Mouse (Mus musculus): Measurements from ENCODE around the gene Zbtb8b. TPM values are rescaled to one million over a fixed set of nuclear protein-coding genes. Genes with fewer than 3 reads are reported as not detected.
"Not testable (repeated sequence)": the region's sequence is repeated elsewhere in the genome, so short reads cannot be mapped to it uniquely, and the experiment has no call there.

The Zbtb8b gene
- polyA plus RNA-seq (2015; fragmentation: Nextera tagmentation; extraction: Ambion mirVana): 4.1 and 4.9 TPM in 2 replicates

- no peaks in the 10 kb centered on the region for H3K9me3 ChIP-seq (replicated peaks)
- WGBS: 3% methylated on average over 33 of the region's 33 CpGs
These were observed at the start of gene Zbtb8b for GRCm38 (mm10) chr4:129440340-129441063. Gene Zbtb8b (minus strand): TSS chr4:129440853.

DNA sequence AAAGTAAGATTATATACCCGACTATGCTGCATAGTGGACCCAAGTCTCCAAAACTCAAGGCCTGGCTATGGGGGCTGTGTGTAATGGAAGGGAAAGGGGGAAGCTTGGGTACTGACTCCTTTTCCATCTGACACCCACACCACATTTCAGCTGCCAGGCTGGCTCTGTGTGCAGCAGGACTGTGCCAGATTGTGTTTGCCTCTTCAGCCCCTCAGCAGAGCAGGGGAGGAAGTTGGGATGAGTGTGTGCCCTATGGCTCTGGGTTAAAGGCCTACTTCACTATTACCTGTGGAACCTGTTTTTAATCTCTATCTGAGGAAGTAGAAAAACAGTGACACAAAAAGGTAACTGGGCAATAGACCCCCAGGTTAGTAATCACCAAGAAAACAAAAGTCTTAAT lies 40.4 kb upstream of the Zbtb8b start:
- no peak overlapping the region for H3K27ac ChIP-seq
- no peak for ATAC-seq (replicated peaks; ENCODE audit: low FRiP score)
- H3K36me3 ChIP-seq: peaks cover 98% of the 10 kb centered on the region
- no peaks in the 10 kb centered on the region for H3K9me3 ChIP-seq (replicated peaks)
- no peak overlapping the region for H3K4me2 ChIP-seq
- no peaks in the 10 kb centered on the region for H3K27me3 ChIP-seq
- no peak overlapping the region for H3K4me3 ChIP-seq (replicated peaks)
- H3K4me1 ChIP-seq: no peaks in the 10 kb centered on the region
- no peak overlapping the region for H3K9ac ChIP-seq
- WGBS: 87% methylated on average over 1 of the region's 1 CpGs

More at GRCm38 (mm10) chr4:129440340-129441063, at the start of gene Zbtb8b:
- Histone ChIP-seq H3K4me3 (replicated peaks) (peak within 1 kb of the TSS; percentile 58), H3K36me3 (no peaks in the 10 kb centered on the region), H3K4me2 (peak within 1 kb of the TSS; percentile 85), H3K27ac (no peak within 1 kb of the TSS), H3K27me3 (peaks cover 43% of the 10 kb centered on the region), H3K4me1 (peaks cover 16% of the 10 kb centered on the region), H3K9ac (peak within 1 kb of the TSS; percentile 58)
- ATAC-seq (replicated peaks; ENCODE audit: low FRiP score): peak; percentile 96

DNA sequence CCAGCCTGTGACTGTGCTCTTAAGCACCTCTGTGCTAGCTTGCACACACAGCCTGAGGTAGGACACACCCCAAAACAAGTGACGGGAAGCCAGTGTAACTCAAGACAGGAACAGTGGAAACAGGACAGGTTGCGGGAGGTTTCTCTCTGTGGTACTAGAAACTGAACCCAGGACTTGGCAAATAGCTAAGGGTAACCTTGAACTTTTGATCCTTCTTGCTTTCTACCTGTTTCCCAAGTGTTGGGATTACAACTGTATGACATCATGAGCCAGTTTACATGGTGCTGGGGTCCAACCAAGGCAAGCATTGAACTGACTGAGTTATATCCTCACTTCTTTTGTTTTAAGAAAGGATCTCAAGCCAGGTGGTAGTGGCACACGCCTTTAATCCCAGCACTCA lies 39.2 kb upstream of the Zbtb8b start:
- peaks cover 97% of the 10 kb centered on the region for H3K36me3 ChIP-seq
- no peak overlapping the region for H3K27ac ChIP-seq
- no peak for ATAC-seq (replicated peaks; ENCODE audit: low FRiP score)
- no peak overlapping the region for H3K4me2 ChIP-seq
- WGBS: 84% methylated on average over 3 of the region's 3 CpGs
- no peaks in the 10 kb centered on the region for H3K9me3 ChIP-seq (replicated peaks)
- no peak overlapping the region for H3K9ac ChIP-seq
- no peak overlapping the region for H3K4me3 ChIP-seq (replicated peaks)
- H3K4me1 ChIP-seq: no peaks in the 10 kb centered on the region
- H3K27me3 ChIP-seq: no peaks in the 10 kb centered on the region

DNA sequence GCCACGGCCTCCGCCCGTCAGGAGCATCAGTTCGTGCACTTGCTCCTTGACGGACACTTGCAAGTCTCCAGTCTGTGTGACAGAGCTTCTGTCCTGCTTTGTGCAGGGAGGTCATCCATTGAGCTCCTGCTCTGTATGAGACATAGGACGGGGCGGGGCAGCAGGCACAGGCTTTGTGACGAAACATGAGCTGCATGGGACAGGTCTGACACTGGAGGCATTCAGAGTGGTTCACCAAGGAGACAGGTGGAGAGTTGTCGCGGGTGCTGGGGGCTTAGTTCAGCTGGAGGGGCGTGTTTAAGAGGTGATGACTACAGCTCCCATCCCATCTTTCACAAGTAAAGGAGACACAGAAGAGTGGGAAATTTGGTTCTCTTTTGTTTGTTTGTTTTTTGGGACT lies 35.4 kb upstream of the Zbtb8b start:
- no peak for ATAC-seq (replicated peaks; ENCODE audit: low FRiP score)
- Histone ChIP-seq H3K9ac (no peak overlapping the region), H3K27me3 (no peaks in the 10 kb centered on the region), H3K27ac (no peak overlapping the region), H3K36me3 (peaks cover 95% of the 10 kb centered on the region), H3K4me3 (replicated peaks) (no peak overlapping the region), H3K9me3 (replicated peaks) (no peaks in the 10 kb centered on the region), H3K4me1 (no peaks in the 10 kb centered on the region), H3K4me2 (no peak overlapping the region)
- 91% methylated on average over 11 of the region's 11 CpGs for WGBS

GRCm38 (mm10) chr4:129464286-129464815 lies 23.7 kb upstream of the Zbtb8b start:
- Histone ChIP-seq H3K4me2 (no peak overlapping the region), H3K27ac (0 out of 2 replicates have a peak overlapping the region, but pooled peaks have one; percentile 1), H3K9ac (no peak overlapping the region), H3K9me3 (replicated peaks) (no peaks in the 10 kb centered on the region), H3K4me1 (peaks cover 16% of the 10 kb centered on the region), H3K4me3 (replicated peaks) (no peak overlapping the region), H3K27me3 (no peaks in the 10 kb centered on the region), H3K36me3 (peaks cover 55% of the 10 kb centered on the region)
- no peak for ATAC-seq (replicated peaks; ENCODE audit: low FRiP score)
- 83% methylated on average over 4 of the region's 4 CpGs for WGBS

DNA sequence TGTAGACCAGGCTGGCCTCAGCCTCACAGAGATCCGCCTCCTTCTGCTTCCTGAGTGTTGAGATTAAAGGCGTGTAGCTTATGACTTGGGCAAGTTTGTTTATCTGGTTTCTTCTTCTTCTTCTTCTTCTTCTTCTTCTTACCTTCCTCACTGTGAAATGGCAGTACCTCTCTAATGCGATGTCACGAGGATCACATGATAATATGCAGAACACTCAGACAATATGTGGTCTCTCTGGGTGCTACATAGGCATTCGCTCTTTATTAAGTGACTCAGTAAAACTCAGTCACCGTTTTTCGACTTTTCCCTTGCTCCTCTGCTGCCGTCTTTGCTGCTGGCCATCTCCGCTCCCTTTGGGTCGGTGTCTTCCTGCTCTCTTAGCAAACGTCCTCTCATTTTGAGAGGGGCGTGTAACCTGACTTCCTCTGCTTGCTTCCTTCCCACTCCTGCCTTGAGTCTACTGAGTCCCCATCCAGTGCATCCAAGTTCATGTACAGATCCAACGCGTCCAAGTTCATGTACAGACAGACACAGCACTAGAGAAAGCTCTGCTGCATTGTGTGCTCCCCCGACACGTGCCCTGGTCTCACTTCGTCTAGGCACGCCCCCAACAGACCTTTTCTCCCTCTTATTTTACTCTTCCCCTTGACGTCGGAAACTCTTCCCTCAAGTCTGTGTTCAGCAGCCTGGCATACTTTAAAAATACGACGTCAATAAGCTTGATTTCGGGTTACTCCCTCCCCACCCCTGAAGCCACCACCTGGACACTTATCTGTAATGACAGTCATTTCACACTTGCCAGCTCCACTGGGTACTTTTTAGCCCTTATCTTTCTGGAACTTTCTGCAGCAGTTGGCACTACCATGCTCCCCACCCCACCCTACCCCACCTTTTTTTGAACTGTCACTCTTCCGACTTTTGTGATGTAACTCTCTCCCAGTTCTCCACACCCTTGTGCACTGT lies 22.7 kb upstream of the Zbtb8b start:
- Histone ChIP-seq H3K9me3 (replicated peaks) (no peaks in the 10 kb centered on the region), H3K4me3 (replicated peaks) (no peak overlapping the region), H3K27ac (no peak overlapping the region), H3K36me3 (peaks cover 45% of the 10 kb centered on the region), H3K4me1 (peaks cover 16% of the 10 kb centered on the region), H3K27me3 (no peaks in the 10 kb centered on the region), H3K4me2 (no peak overlapping the region), H3K9ac (no peak overlapping the region)
- 86% methylated on average over 24 of the region's 24 CpGs for WGBS
- ATAC-seq (replicated peaks; ENCODE audit: low FRiP score): no peak

GRCm38 (mm10) chr4:129462118-129462517 lies 21.5 kb upstream of the Zbtb8b start:
- H3K4me3 ChIP-seq (replicated peaks): peak overlapping the region; percentile 64
- peak overlapping the region; percentile 61 for H3K27ac ChIP-seq
- H3K27me3 ChIP-seq: no peaks in the 10 kb centered on the region
- 0 out of 2 replicates have a peak, but pooled peaks have one; percentile 12 for ATAC-seq (replicated peaks; ENCODE audit: low FRiP score)
- peak overlapping the region; percentile 71 for H3K4me2 ChIP-seq
- no peaks in the 10 kb centered on the region for H3K9me3 ChIP-seq (replicated peaks)
- peaks cover 32% of the 10 kb centered on the region for H3K36me3 ChIP-seq
- 34% methylated on average over 3 of the region's 3 CpGs for WGBS
- H3K4me1 ChIP-seq: peaks cover 16% of the 10 kb centered on the region
- H3K9ac ChIP-seq: peak overlapping the region; percentile 74

DNA sequence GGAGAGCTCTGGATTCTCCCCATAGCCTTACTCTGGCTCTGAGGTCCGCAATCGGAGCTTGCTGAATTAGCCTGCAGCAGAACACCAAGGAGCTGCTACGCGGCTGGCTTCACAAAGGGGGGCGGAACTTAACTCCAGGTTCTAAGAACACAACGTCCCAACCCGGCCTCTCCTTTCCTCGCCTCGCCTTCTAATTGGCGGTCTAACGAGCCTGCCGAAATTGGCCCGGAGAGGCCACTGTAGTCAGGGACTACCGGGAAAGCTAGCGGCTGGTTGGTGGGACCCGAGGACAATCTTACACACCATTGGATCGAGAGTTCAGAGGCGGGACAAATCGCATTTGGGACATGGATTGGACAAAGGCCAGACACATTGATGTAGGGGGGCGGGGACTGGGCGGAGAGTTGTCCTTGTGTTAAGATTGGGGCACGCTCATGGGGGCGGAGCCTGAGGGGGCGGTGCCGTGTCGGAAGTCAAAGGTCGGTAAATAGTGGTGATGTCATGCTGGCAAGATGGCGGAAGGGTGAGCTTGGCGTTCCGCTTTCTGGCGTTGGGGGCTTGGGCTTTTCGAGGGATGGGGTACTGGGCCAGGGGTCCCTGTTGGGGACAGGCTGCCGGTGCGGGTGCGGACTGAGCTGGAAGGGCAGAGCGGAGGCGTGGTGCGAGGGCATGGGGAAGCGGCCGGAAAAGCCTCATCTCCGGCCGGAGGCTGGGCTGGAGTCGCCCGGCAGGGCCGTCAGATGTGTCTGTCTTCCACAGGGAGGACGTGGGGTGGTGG lies 20.7 kb upstream of the Zbtb8b start, which contains the start of gene Bsdc1:
Bsdc1 (plus strand) TSS at position 399 of the 778 bp plus-strand sequence.
- H3K4me3 ChIP-seq (replicated peaks): peak within 1 kb of the TSS; percentile 64
- under 1% methylated on average over 45 of the region's 46 CpGs for WGBS
- no peaks in the 10 kb centered on the region for H3K27me3 ChIP-seq
- ATAC-seq (replicated peaks; ENCODE audit: low FRiP score): peak; percentile 98
- H3K27ac ChIP-seq: peak within 1 kb of the TSS; percentile 96
- H3K9ac ChIP-seq: peak within 1 kb of the TSS; percentile 74
- peaks cover 16% of the 10 kb centered on the region for H3K4me1 ChIP-seq
- peaks cover 25% of the 10 kb centered on the region for H3K36me3 ChIP-seq
- peak within 1 kb of the TSS; percentile 75 for H3K4me2 ChIP-seq
- no peaks in the 10 kb centered on the region for H3K9me3 ChIP-seq (replicated peaks)

DNA sequence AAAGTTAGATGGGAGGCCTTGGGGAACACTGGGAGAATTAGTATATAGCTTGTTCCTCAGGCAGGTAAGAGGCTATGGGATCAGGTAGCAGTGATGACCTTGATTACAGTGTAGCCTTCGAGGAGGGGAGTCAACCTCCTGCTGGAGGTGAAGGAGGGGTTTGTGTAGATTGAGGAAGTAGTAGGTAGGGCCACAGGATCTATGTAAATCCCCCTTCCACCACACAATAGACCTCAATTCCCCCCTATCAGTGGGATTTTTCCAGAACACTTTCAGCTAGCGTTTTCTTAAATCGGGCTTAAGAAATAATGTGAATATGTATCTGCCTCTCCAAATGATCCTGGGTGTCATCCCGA lies 20.2 kb upstream of the Zbtb8b start:
- WGBS: 1% methylated on average over 4 of the region's 4 CpGs
- peaks cover 16% of the 10 kb centered on the region for H3K4me1 ChIP-seq
- H3K27ac ChIP-seq: peak overlapping the region; percentile 96
- no peaks in the 10 kb centered on the region for H3K9me3 ChIP-seq (replicated peaks)
- H3K36me3 ChIP-seq: peaks cover 19% of the 10 kb centered on the region
- H3K27me3 ChIP-seq: no peaks in the 10 kb centered on the region
- peak overlapping the region; percentile 67 for H3K9ac ChIP-seq
- ATAC-seq (replicated peaks; ENCODE audit: low FRiP score): peak; percentile 24; the same call in 1 of the 2 replicates
- peak overlapping the region; percentile 64 for H3K4me3 ChIP-seq (replicated peaks)
- peak overlapping the region; percentile 75 for H3K4me2 ChIP-seq

DNA sequence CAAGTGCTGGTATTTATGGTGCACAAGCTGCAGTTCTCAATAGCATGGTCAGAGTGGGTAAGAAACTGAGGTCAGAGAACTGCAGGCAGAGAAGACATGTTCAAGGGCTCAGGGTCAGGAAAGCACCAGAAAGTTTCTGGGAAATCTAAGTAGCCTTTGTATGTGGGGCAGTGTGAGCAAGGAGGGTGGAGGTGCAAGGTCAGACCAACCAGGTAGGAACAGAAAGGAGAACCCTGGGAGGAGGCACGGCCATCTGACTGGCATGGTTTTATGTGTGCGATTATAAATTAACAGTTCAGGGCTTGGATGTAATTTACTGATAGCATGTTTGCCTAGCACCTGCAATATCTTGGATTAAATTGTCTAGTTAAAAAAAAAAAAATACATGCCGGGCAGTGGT lies 19.1 kb upstream of the Zbtb8b start:
- ATAC-seq (replicated peaks; ENCODE audit: low FRiP score): no peak
- Histone ChIP-seq H3K9ac (no peak overlapping the region), H3K4me2 (no peak overlapping the region), H3K9me3 (replicated peaks) (no peaks in the 10 kb centered on the region), H3K27me3 (no peaks in the 10 kb centered on the region), H3K4me3 (replicated peaks) (no peak overlapping the region), H3K4me1 (peaks cover 16% of the 10 kb centered on the region), H3K27ac (no peak overlapping the region), H3K36me3 (peaks cover 8% of the 10 kb centered on the region; the same call in 1 of the 2 replicates)
- 84% methylated on average over 3 of the region's 3 CpGs for WGBS

DNA sequence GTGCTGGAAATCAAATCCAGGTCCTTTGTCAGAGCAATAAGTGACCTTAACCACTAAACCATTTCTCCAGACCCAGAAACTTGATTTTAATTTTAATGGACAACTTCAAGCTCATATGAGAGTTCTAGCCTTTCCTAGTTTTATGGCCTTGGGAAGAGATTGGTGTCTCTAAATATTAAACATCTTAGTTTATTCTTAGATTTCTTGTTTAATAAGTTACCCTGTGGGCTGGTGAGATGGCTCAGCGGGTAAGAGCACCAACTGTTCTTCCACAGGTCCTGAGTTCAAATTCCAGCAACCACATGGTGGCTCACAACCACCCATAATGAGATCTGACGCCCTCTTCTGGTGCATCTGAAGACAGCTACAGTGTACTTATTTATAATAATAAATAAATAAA lies 16.7 kb upstream of the Zbtb8b start:
- H3K4me3 ChIP-seq (replicated peaks); H3K4me2 ChIP-seq; H3K27ac ChIP-seq; H3K36me3 ChIP-seq; ATAC-seq (replicated peaks; ENCODE audit: low FRiP score); H3K27me3 ChIP-seq; H3K9ac ChIP-seq; H3K4me1 ChIP-seq; H3K9me3 ChIP-seq (replicated peaks): not testable (repeated sequence)
- 83% methylated on average over 2 of the region's 2 CpGs for WGBS
